Mouse (Mus musculus) kidney, adult 8-10 months (tissue): ENCODE measurements at regions not wholly inside any gene's neighbourhood (a gene's known extent, or its start where the extent isn't known, plus 50 kb on each side); places are given as distances from the start of the nearest gene placed in this dataset.

Experiments used
- DNase-seq, 2 experiments: peaks; one replicate each; pipeline ENCODE4 v3.0.0; 2022

GRCm38 (mm10) chr11:109878931-109879330 is 51.1 kb upstream of the 1700012B07Rik start:
- DNase-seq = peak in 1 of 2 experiments; percentile 22
